Mouse (Mus musculus) embryo, embryonic 10 days (tissue): ENCODE results near the gene Phldb2.
A peak's percentile ranks its signal among the peaks of the same experiment; 100 is the strongest.

Experiments
- DNase-seq: peaks from one replicate; pipeline ENCODE4 v3.0.0-alpha.2; 2015; ENCODE audit warnings: low spot score

The Phldb2 gene

DNA sequence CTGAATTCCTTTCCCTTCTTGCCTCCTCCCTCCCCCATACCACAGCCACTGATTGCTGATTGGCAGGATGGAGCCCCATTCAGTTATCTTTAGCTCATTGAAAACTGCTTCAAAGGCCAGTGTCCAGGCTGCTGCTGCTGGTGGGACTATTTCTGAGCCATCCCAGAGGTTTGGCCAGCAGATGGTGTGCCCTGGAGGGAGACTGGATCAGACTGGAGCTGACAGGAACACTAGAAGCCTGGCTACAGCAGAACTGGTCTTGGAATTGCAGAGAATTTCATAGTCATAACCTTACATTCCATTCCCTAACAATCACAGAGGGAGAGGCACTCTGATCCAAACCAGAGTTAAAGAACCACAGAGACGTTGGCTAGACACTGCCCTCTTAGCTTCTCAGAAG lies 60.5 kb downstream of the Phldb2 start:
- DNase-seq, result peak; percentile 51

- no peak for DNase-seq
These were observed 62.8 kb downstream of the Phldb2 start for GRCm38 (mm10) chr16:45890471-45891200.

GRCm38 (mm10) chr16:45889636-45890035 lies 63.8 kb downstream of the Phldb2 start:
- no peak for DNase-seq

- DNase-seq, result no peak
These were observed 66.8 kb downstream of the Phldb2 start for GRCm38 (mm10) chr16:45886599-45886998.

GRCm38 (mm10) chr16:45884194-45884593 lies 69.2 kb downstream of the Phldb2 start:
- no peak for DNase-seq

- DNase-seq, result no peak
These were observed 72.1 kb downstream of the Phldb2 start for GRCm38 (mm10) chr16:45881177-45881832.

DNA sequence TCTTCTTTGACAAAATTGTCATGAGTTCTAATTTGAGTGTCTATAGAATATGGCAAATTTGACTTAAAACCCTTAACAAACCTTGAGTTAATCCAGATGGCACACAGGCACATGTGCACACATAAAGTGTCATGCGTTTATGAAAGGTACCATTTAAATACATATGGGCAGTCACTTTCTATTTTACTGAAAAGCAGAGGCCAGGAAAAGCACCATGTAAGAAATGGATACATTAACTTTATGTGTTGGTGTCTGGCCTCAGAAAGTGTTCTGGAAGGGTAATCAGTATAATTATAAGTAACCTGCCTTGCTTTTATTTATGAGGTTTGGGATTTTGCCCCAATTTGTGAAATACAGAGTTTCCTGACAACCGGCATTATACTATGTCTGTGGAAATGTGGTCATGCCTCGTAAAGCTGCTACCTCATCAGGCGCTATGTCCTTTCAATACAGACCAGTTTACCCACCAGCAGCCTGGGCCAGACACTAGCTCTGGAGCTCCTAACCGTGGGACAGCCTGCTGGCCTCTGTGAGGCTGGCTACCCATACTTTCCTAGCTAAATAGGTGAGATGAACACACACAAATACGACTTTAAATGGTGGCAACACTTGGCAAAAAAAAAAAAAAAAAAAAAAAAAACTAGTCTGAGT lies 73.2 kb downstream of the Phldb2 start:
- DNase-seq, result no peak

DNA sequence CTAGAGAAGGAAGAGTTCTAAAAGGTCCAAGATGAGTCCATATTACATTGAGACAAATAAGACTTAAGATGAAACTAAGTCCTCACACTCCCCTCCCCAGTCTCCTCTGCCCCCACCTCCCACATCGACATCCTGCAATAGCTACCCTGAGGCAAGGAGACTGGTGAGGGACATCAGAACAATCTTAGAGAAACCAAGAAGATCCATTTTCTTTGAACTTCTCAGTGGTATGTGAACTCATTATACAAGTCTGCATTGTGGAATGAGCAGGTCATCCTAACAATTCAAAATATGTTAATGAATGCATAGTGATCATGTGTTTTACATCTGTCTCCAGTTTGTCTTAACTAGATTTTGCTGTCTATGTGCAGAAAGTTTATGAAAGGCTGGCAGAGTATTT lies 75.7 kb downstream of the Phldb2 start:
- DNase-seq, result no peak

- DNase-seq, result no peak
These were observed 76.2 kb downstream of the Phldb2 start for GRCm38 (mm10) chr16:45877171-45877570.

GRCm38 (mm10) chr16:45873397-45873796 lies 80.0 kb downstream of the Phldb2 start:
- no peak for DNase-seq

DNA sequence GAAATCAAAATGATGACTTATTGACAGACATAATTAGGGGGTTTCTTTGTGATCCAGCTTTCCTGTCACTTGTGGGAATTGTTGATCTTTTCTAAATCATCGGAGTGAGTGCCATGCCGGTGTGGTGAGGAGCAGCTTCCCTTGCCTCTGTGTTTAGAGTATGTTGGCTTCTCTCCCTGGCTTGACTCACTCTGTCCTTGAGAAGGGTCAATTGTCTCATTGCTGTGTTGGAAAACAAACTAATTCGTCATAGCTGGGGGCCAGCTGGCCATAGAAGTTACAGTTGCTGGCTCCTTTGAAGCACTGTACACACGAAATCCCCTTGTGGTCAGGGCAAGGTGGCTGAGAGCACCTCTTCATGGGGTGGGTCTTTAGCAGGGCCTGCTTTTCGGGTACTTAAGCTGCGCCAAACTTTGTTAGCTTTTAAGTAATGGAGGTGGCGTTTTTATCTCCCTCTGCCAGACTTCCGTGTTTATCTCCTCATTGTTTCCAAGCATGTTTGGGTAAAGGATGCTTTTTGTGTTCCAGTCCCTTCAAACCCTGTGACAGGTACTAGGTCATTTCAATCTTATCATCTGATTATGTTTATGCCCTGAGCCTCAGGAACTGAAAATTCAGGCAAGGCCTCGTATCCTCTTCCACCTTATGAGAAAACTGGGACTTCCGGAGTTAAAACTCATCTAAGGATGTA lies 82.0 kb downstream of the Phldb2 start:
- no peak for DNase-seq

DNA sequence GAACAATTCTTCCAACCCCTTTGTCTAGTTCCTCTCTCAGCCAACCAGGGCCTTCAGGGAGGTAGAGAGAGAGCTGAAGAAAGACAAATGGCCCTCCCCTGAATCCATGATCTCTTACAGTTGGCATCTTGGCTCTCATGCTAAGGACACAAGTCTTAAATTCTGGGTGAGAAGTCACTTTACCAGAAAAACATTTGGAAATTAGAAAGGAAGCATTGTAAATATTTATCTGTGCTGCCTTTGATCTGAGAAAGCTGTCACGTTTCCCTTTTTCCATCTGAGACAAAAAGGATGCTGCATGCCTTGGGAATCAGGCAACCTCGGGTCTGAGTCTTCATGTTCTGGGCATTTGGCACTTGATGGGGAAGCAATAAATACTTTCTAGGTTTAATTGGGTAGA lies 82.7 kb downstream of the Phldb2 start:
- DNase-seq, result no peak

- no peak for DNase-seq
These were observed 84.4 kb downstream of the Phldb2 start for GRCm38 (mm10) chr16:45869044-45869443.

GRCm38 (mm10) chr16:45857277-45857863 lies 96.0 kb downstream of the Phldb2 start:
- DNase-seq, result no peak

DNA sequence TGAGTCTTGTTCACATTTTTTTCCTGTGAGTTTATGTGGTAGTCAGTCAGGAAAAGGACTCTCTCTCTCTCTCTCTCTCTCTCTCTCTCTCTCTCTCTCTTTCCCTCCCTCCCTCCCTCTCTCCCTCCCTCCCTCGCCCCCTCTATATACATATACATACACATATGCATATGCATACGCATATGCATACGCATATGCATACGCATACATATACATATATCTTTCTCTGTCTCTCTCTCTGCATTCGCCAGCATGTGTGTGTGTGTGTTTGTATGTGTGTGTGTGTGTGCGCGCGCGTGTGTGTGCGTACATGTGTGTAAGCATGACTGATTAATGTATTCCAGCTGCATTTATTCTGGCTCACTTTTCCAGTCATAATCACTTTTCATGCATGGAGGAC lies 98.9 kb downstream of the Phldb2 start:
- no peak for DNase-seq

GRCm38 (mm10) chr16:45849045-45849444 lies 104.4 kb downstream of the Phldb2 start:
- no peak for DNase-seq

DNA sequence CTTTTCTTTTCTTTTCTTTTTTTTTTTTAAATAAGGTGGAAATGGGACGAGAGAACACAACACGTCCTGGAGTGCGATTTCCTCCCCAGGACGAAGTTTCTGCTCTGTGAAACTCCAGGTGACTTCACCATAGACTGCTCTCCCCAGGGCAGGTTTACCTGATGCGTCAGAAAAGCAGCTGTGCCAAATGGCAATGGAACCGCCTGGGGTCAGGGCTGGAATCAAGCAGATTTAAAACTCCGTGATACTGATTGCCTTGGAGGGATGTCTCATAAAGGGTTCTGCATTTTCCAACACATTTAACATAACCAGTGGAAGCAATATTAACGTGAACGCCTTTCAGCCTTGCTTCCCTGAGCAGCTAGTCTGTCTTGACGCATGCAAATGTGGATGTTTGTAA lies 108.5 kb downstream of the Phldb2 start:
- DNase-seq, result peak; percentile 7

DNA sequence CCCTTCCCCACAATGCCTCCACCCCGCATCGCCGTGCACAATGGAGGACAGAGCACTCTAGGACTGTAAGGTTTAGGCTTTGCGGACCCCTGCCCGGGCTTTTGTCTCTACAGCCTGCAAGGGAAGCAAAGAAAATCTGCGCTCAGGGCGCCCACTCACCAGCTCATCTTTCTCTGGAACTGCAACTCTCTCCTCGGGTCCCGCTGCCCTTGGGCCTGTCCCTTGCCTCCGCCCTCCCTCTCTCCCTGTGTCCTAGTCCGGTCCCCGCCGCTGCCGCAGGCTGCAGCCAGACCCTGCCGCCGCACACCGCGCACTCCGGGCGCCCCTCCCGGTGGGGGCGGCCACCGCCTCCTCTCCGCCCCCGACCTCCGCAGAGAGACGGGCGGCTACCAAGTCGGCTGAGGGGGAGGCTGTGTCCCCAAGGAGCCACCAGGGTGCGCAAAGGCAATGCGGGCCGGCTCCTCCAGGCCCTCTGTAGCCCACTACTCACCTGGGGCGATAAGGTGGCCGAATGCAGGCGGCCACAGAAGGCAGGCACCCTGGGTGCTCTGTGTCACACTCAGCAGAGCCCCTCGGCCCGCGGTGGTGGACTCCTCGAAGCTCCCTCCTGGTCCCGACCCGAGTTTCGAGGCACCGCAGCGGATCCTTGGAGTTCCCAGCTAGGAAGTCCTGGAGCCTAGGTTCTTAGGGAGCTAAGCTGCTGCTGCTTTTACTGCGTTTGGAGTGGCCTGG lies 109.2 kb downstream of the Phldb2 start:
- peak; percentile 89 for DNase-seq

- DNase-seq, result peak; percentile 54
These were observed 110.0 kb downstream of the Phldb2 start for GRCm38 (mm10) chr16:45843351-45843891.

DNA sequence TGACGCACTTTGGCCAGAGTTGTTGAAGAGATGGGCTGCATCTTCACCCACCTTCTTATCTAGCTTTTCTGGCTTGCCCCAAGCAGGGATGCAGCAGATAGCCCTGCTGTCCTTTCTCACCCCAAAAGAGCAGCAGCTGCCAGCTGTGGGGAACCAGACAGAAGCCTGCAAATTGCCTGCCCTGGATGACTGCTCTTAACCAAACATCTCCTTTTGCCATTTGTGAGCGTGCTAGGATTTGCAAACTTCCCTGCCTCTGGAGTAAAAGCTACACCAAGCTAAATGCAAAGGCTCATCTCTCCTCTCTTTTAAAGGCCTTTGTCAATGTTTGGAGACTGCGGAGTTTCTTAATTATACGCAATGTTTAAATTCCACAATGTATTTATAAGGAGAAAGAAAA lies 111.0 kb downstream of the Phldb2 start:
- DNase-seq, result peak; percentile 4

DNA sequence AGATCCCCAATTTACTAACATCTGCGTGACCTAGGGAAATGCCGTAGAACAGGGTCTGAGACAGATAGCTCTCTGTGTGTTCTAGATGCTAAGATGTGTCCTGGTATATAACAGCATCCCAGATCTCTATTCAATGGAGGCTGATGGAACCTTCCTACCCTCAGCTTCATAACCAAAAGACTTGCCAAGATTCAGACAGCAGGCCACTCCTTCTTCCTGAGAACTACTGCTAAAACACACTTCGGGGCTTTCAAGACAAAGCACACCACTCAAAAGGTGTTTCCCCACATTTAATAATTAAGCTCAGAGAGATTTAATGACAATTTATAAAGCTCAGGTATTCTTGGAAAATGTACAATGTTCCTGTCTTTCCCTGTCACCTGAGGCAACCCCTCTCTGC lies 111.6 kb downstream of the Phldb2 start:
- DNase-seq, result no peak
